Mouse (Mus musculus) brain, adult 2 months (tissue): ENCODE measurements around the gene Ppfia2.

ENCODE experiments used
- DNase-seq: peaks from one replicate; pipeline ENCODE4 v3.0.0; 2011; ENCODE audit warnings: low read depth, low spot score

The Ppfia2 gene

DNA sequence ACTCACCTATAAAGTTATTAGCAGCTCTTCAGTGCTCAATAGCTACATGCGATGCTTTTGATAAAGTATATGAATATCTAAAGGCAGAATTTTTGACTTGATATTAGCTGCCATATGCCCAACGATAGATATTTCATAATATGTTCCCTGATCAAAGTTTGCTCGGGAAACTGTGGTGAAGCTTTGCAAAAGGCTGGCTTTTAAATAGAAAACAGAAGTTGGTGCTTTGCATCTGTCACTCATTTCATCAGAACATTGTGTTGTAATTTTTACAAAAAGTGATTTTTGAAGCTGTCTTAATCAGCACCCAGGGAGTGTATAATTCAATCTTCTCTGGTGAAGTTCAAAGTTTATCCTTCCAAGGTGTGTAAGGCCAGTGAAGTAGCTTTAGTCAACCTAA lies 195.1 kb downstream of the Ppfia2 start:
- peak; percentile 23 for DNase-seq

DNA sequence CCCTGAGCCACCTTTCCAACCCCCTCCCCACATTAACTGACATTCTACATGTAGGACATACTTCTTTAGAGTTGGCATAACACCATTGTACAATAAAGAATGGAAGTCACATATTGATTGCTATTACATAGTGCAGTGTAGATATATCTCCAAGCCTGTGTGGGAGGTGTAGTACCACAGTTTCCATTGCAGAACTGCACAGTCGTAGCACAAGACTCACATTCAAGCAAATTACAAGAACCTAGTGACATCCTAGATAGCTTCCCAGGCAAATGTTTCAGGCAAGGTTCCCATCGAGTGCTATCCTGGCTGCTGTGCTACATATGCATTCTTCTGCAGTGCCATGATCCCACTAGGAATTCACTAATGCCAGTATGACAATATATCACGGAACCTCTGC lies 200.0 kb downstream of the Ppfia2 start:
- peak; percentile 33 for DNase-seq

DNA sequence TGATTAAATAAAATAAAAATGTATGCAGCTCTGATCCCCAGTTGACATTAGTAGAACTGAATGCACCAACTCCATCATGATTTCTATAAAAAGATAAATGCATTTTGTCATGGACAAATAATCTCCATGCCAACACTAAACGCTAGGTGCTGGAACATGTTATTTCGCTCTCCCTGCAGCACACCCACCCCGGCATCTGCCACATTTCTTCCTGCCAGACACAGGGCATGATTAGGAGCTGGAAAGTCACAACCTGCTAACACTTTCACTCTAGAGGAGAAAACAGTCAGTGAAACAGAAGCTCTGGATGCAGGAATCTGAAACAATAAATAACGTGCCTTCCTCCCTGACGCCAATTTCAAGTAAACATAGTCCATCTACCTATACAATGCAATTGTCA lies 211.3 kb downstream of the Ppfia2 start:
- DNase-seq, result peak; percentile 93

DNA sequence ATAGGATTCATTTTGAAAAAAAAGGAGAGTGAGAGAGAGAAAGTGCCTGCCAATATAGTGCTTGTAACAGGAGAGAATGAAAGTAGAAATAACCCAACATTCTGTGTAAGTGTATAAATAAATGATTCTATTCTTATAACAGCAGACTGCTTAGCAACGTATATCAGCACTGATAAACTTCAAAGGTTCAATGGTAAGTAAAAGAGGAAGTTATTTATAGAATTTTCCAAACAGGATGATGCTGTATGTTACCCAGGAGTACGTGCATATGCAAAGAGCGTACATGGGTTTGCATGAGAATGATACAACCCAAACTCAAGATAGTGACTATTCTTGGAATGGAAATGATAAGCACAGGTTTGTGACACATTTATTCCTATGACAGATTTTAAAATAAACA lies 215.4 kb downstream of the Ppfia2 start:
- DNase-seq, result no peak

- DNase-seq, result peak; percentile 77
Observed at GRCm38 (mm10) chr10:106719936-106720335, 249.8 kb downstream of the Ppfia2 start.

DNA sequence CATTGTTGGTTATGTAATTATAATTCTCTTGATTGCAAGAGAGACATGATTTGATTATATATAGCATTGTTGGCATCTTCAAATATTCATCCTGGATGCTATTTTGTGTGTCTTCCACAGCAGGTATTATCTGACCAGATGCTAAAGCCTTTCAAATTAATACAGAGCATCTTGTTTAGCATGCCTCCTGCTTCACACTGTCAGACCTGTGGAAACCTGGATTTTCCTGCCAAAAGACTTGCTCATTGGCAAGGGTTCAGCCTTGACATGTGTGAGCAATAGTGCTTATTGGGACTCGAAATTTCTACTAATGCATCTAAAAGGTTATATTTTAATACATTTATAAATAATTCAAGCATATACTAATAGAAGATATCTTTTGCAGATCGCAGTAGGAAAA lies 262.1 kb downstream of the Ppfia2 start:
- peak; percentile 96 for DNase-seq

DNA sequence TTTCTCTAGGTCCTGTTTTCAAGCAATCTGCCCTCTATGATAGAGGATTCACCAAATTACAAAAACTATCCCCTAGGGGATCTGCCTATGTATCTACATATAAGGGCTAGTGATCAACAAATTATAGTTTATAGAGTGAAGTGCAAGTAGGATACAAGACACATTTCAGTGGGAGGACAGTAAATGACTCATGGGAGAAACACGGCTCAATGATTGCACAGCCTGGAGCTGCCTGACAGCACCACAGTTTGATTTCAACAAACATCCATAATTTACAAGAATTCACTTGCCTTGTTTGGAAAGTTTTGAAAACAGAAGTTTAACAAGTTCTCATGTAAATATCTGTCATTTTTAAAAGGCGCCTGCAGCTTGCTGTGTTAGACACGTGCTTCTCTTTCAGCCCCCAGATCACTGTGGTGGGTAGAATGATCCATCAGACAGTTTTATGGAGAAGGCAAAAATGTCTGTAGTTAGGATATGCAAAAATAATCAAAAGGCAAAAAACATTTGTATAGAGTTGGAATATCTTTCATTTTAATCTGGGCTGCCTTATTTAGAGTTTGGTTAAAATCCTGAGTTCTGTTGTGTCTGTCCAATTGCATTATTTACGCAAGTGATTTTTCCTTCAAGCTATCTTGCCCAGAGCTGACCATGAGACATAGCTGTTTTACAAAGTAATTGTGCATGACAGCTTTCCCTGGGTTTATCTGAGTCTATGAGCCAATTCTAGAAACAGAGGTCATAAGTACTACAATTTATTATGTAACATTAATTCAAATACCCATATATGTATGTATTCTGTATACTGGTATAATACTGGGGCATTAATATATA lies 266.3 kb downstream of the Ppfia2 start:
- peak; percentile 68 for DNase-seq

DNA sequence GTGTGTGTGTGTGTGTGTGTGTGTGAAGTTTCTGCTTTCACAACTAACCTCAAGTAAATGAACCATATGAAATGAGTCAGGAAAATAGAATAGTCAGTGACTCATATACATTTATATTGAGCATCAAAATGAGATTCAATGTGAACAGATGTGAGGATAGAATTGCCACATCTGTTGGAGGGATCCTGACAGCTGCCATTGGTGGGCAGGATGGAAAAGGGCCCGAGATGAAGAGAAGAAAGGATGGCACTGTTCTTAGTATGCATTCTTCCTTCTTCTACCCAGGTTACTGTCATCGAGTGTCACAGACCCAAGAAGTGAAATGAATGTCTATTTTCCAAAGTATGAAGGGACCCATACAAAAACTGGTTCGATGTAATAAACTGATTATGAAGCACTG lies 268.1 kb downstream of the Ppfia2 start:
- DNase-seq, result no peak

DNA sequence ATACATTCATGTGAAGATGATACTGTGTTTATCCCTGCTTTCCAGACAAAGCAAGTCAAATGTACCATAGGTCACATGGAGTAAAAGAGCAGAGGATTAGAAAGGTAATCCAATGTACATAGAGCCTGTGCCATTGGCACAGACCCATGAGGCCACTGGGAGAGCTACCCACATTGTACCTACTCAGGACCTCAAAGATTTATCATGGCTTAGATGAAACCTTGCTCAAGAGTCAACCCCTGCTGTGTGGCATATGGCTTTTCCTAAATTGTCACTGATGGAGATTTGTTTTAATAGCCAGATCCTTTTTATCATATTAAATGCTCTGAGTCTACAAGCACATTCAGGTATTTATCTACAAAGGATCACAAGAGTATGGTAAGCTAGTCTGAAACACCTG lies 274.8 kb downstream of the Ppfia2 start:
- peak; percentile 77 for DNase-seq

- DNase-seq, result peak; percentile 94
Observed at GRCm38 (mm10) chr10:106761061-106761460, 290.9 kb downstream of the Ppfia2 start.

- DNase-seq, result no peak
Observed at GRCm38 (mm10) chr10:106763785-106764184, 293.6 kb downstream of the Ppfia2 start.

DNA sequence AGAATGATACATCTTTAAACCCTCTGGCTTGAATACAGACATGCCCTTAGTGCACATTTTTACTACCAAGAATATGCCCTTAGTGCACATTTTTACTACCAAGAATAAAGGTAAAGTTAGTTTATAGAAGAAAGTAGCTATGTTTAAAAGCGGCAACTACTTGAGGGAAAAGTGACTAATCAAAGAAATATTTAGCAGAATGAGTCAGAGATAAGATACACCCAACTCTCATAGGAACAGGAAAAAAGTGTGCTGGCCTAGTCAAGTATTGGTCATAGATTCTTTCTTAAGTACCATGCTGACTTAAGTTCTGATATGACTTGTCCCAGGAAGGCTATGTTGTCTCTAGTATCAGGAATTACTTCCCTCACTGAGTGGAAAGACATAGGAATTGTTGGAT lies 305.4 kb downstream of the Ppfia2 start:
- DNase-seq, result peak; percentile 25

- peak; percentile 60 for DNase-seq
Observed at GRCm38 (mm10) chr10:106815447-106815846, 345.3 kb downstream of the Ppfia2 start.

DNA sequence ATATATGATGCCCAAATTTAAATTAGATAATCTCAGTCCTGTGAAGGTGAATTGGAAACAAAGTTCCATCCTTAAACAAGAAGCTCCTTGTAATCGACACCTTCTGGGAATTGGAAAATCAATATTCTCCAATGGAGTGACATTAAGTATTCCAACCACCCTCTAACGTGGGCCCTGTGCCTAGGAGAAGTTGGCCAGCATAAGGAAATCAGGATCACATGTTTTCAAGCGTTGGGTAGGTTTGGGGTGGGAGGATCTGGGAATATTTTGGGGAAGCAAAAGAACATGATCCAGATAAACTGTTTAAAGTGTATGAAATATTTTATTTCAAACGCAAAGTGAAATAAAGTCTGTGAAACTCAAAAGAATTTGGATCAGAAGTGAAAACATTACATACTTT lies 348.2 kb downstream of the Ppfia2 start:
- DNase-seq, result peak; percentile 55

- DNase-seq, result peak; percentile 80
Observed at GRCm38 (mm10) chr10:106824215-106824614, 354.1 kb downstream of the Ppfia2 start.

DNA sequence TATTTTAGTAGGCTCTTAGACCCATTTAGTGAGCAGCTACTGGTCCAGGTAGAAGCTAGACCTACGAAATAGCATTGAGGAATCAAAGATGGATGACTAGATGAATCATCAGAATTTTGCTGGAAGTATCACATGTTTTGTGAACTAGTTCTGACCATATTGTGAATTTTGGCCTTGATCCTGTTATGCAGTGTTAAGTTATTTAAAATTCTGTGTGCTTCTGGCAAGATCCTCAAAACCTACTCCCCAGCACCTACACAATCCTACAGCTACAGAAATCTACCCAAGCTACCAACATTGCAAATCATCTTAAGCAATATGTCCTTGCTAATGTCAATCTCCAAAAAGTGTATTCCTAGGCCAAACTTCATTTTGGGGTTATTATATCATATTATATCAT lies 368.3 kb downstream of the Ppfia2 start:
- peak; percentile 80 for DNase-seq

DNA sequence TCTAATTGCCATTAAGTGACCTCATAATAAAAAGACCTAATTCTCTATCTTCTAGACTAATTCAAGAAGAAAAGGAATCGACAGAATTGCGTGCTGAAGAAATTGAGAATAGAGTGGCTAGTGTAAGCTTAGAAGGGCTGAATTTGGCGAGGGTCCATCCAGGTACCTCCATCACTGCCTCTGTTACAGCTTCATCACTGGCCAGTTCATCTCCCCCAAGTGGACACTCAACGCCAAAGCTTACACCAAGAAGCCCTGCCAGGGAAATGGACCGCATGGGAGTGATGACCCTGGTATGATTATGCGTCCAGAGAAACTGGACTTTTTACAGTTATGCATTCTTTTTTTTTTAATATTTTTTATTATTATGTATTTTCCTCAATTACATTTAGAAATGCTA lies 388.0 kb downstream of the Ppfia2 start:
- DNase-seq, result peak; percentile 28

DNA sequence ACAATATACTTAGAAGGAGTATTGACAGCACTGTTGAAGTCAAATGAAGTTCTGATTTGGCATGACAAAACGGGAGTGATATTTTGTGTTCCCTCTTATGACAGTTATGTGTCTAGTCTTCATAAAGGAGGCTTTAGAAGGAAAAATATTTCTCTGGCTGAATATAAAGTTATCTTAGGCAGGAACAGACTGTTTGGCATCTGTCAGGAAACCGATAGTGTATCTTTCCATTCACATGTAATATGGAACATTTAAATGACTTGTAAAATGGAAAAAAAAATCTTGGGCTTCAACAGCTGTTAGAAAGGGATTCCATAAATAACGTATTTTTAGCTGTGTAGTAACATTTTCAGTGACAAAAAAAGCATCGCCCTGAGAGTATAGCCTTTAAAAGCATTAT lies 400.1 kb downstream of the Ppfia2 start:
- peak; percentile 56 for DNase-seq

GRCm38 (mm10) chr10:106871847-106872246 lies 401.7 kb downstream of the Ppfia2 start:
- DNase-seq, result peak; percentile 41

GRCm38 (mm10) chr10:106872714-106873113 lies 402.6 kb downstream of the Ppfia2 start:
- no peak for DNase-seq

GRCm38 (mm10) chr10:106881330-106881729 lies 411.2 kb downstream of the Ppfia2 start:
- peak; percentile 56 for DNase-seq

- DNase-seq, result no peak
Observed at GRCm38 (mm10) chr10:106896351-106896750, 426.2 kb downstream of the Ppfia2 start.

- DNase-seq, result peak; percentile 51
Observed at GRCm38 (mm10) chr10:106910108-106910507, 440.0 kb downstream of the Ppfia2 start.

DNA sequence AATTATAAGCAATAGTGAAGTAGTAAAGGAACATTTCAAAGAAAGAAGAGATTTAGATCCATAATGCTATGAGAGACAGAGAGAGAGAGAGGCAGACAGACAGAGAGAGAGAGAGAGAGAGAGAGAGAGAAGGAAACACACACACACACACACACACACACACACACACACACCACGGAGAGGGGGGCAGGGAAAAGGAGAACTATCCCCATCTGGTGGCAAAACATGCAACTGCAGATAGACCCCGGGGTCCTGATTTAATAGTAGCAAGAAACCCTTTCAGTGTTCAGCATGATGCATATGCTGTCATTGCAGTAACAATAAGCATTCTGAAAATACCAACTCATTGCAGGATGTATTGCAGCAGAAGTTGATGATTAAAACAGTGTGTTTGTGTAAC lies 442.9 kb downstream of the Ppfia2 start:
- DNase-seq, result peak; percentile 32
